Mouse (Mus musculus) ES-E14 (cell line): ENCODE data around the gene Porcn. TPM values are rescaled to one million over a fixed set of nuclear protein-coding genes. Genes with fewer than 3 reads are reported as not detected.

ENCODE experiments used
- DNase-seq: peaks from one replicate; pipeline ENCODE4 v3.0.0-alpha.2; 2013; ENCODE audit warnings: low read depth, low spot score
- H3K27ac ChIP-seq: 2 replicates; pipeline ENCODE4 v1.5.1; 2012; ENCODE audit warnings: low read depth, mild to moderate bottlenecking, low read length, moderate library complexity, mixed read lengths; ENCODE audit not compliant: poor library complexity, insufficient read depth, severe bottlenecking
- H3K36me3 ChIP-seq: 2 replicates; pipeline ENCODE4 v1.6.1; 2012; ENCODE audit warnings: mild to moderate bottlenecking, low read length, moderate library complexity, mixed read lengths; ENCODE audit not compliant: control insufficient read depth, poor library complexity, insufficient read depth, severe bottlenecking
- H3K4me1 ChIP-seq, 2 experiments: fragments of 150-350 bp in 1 of 2; sonication (generic) in 1 of 2; 2 replicates each; pipeline ENCODE4 v1.6.1; 2012; ENCODE audit warnings: low read length in 2 of 2, mild to moderate bottlenecking in 1 of 2, mixed read lengths in 1 of 2; ENCODE audit not compliant: control insufficient read depth in 2 of 2, insufficient read depth in 2 of 2, poor library complexity in 1 of 2
- H3K4me3 ChIP-seq, 2 experiments: fragments of 150-350 bp in 1 of 2; sonication (generic) in 1 of 2; 2 replicates each; pipeline ENCODE4 v1.5.1; 2012; ENCODE audit warnings: low read length in 2 of 2, low read depth in 1 of 2, mild to moderate bottlenecking in 1 of 2, mixed read lengths in 1 of 2; ENCODE audit not compliant: insufficient read depth in 1 of 2, poor library complexity in 1 of 2, severe bottlenecking in 1 of 2
- H3K9ac ChIP-seq: 2 replicates; pipeline ENCODE4 v1.6.1; 2012; ENCODE audit warnings: low read depth, mild to moderate bottlenecking, low read length, mixed read lengths; ENCODE audit not compliant: poor library complexity, insufficient read depth, severe bottlenecking
- H3K9me3 ChIP-seq: fragments of 150-350 bp; sonication (generic); 2 replicates; pipeline ENCODE4 v1.6.1; 2012; ENCODE audit warnings: low read depth, mild to moderate bottlenecking, low read length; ENCODE audit not compliant: control insufficient read depth, insufficient read depth
- CHD2 ChIP-seq: IDR thresholded peaks from 2 replicates; pipeline ENCODE4 v1.6.1; 2014; ENCODE audit warnings: mild to moderate bottlenecking, low read depth, low read length, inconsistent platforms
- HCFC1 ChIP-seq: IDR thresholded peaks from 2 replicates; pipeline ENCODE4 v1.6.1; 2012; ENCODE audit warnings: low read length, inconsistent platforms, borderline replicate concordance; ENCODE audit not compliant: insufficient read depth
- MAFK ChIP-seq: IDR thresholded peaks from 2 replicates; pipeline ENCODE4 v1.6.1; 2014; ENCODE audit warnings: mild to moderate bottlenecking, low read depth, low read length, inconsistent platforms; ENCODE audit not compliant: insufficient read depth
- ZC3H11A ChIP-seq: IDR thresholded peaks from 2 replicates; pipeline ENCODE4 v1.6.1; 2012; ENCODE audit warnings: low read depth, mild to moderate bottlenecking, inconsistent platforms, low read length, borderline replicate concordance
- ZNF384 ChIP-seq: IDR thresholded peaks from 2 replicates; pipeline ENCODE4 v1.6.1; 2012; ENCODE audit warnings: low read depth, low read length, inconsistent platforms
- in situ Hi-C, 2 experiments: fragments of 600-800 bp; cut with MboI; formaldehyde crosslinking; loops; one replicate each; pipeline ENCODE4 v1.15.1; 2025; ENCODE audit warnings: low sequenced_read_pairs in 2 of 2, inconsistent platforms in 1 of 2; ENCODE audit not compliant: unreplicated experiment in 2 of 2
- total RNA-seq: library from RNA; depleted of rRNA; stranded (reverse); fragments of 300-350 nt; gene quantifications from 2 replicates; pipeline ENCODE4 v1.2.3, GENCODE M21; 2012

Gene Porcn
- total RNA-seq, 1 experiment, result 59.0 TPM

DNA sequence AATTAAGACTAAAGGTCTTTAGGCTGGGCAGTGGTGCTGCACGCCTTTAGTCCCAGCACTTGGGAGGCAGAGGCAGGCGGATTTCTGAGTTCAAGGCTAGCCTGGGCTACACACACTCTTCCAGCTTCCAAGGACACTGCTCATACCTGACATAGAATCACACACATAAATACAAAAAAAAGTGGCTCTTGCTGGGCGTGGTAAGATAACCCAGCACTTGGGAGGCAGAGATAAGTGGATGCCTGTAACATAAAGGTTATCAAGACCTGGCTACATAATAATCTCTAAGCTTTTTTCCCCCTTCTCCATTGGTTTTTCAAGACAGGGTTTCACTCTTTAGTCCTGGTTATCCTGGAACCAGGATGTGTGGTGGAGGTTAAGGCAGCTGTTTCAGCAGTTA is 27.3 kb upstream of the Porcn start:
- H3K4me1 ChIP-seq, result no peaks in the 10 kb centered on the region
- H3K4me3 ChIP-seq, result no peak overlapping the region
- TF ChIP-seq ZNF384, result no peak
- no peak for TF ChIP-seq CHD2
- no peak for TF ChIP-seq ZC3H11A
- TF ChIP-seq MAFK, result no peak
- no peak for TF ChIP-seq HCFC1
- no peaks in the 10 kb centered on the region for H3K36me3 ChIP-seq
- H3K9ac ChIP-seq, result no peak overlapping the region
- no peak for DNase-seq
- H3K9me3 ChIP-seq, result no peaks in the 10 kb centered on the region
- no peak overlapping the region for H3K27ac ChIP-seq
- in situ Hi-C loops, result no loop called here

DNA sequence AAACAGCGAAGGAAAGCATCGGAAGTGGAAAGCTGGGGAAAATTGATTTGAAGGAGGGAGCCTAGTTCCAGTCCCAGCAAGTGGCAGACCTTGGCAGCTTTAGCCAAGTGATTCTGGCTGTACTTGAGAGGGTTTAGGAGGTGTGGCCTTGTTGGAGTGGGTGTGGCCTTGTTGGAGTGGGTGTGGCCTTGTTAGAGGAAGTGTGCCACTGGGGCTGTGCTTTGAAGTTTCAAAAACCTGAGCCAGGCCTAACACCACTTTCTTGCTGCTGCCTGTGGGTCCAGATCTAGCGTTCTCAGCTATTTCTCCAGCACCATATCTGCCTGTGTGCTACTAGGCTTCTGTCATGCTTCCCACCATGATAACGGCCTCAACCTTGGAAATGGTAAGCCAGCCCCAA is 23.9 kb upstream of the Porcn start:
- Histone ChIP-seq H3K9me3 (no peaks in the 10 kb centered on the region), H3K4me3 (peak overlapping the region in 1 of 2 experiments; percentile 51; a peak in 3 of 4 replicates), H3K27ac (no peak overlapping the region), H3K36me3 (no peaks in the 10 kb centered on the region), H3K4me1 (no peaks in the 10 kb centered on the region), H3K9ac (no peak overlapping the region)
- in situ Hi-C loops, result no loop called here
- no peak for TF ChIP-seq ZNF384
- no peak for DNase-seq

DNA sequence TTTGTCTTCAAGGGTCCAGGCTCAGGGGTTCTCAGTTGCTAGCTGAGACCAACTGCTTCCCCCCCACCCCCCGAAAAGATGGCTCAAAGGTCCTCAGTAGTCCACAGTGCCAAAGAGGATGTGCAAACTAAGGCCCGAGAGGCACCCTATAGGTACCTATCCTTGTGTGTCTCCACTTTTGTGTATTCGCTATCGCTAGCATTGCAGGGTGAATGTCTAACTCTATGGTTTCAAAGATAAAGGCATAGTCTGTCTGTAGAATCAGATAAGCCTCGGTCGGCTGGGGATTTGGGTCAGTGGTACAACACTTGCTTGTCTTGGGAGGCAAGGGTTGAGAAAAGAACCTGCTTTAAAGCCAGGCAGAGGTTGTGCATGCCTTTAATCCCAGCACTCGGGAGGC is 17.1 kb upstream of the Porcn start:
- Histone ChIP-seq H3K4me3 (no peak overlapping the region), H3K36me3 (no peaks in the 10 kb centered on the region), H3K4me1 (peaks cover 0 to 6% of the 10 kb centered on the region in 2 experiments; a peak in 1 of 4 replicates), H3K27ac (peak overlapping the region; percentile 20; the same call in 1 of the 2 replicates), H3K9ac (no peak overlapping the region), H3K9me3 (no peaks in the 10 kb centered on the region)
- no peak for DNase-seq
- TF ChIP-seq HCFC1 (no peak), CHD2 (no peak), ZNF384 (no peak), ZC3H11A (no peak), MAFK (no peak)
- in situ Hi-C loops, result no loop called here

DNA sequence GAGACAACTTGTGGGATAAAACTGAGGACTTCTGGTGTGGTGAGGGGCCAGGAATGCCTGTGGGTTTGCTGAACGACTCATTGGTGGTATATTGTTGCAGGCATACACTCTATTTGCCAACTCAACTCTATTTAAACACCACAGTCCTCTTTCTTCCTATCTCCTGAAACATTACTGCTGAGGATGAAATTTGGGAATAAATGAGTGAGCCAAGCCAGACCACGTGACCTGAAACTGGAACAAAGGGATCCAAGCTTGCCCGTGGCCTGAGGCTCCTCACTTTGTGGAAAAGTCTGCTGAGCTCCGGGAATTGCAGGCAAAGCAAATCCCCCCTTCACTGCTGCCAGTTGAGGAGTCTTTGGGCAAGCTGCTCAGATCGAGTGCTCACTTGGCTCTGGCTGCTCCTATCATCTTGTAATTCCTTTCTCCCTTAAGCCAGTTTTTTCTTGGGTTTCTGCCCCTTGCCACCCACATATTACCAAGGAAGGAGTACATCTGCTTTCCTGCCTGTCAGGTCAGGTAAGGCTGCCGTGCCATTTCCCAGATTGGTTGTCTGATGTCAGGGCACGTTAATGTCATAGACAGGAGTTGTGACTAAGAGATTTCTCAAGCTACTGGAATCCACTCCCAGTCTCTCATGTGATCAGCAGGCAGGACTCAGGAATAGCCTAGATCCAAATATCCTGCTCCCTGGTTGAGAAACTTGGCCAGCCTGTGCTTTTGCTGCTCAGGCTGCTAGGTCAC is 16.5 kb upstream of the Porcn start:
- H3K4me3 ChIP-seq, result no peak overlapping the region

DNA sequence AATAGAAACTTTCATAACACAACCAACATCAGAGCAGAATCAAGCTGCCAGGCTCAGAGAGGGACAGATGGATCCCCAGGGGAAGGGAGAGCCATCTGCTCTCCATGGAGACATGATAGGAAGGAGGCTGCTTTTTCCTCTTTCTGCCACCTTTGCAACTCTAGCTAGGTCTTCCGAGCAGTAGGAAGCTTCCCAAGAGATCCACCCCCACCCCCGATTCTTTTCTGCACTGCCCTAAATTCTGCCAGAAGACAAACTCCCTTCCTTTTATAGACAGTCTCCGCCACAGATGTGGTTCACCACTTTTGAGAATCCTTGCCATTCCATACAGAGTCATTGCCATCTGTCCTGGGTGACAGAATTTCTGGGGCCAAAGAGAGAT is 16.0 kb upstream of the Porcn start:
- Histone ChIP-seq H3K9ac (no peak overlapping the region), H3K9me3 (no peaks in the 10 kb centered on the region), H3K4me3 (no peak overlapping the region), H3K36me3 (no peaks in the 10 kb centered on the region), H3K4me1 (peaks cover 0 to 6% of the 10 kb centered on the region in 2 experiments; a peak in 1 of 4 replicates), H3K27ac (no peak overlapping the region)
- TF ChIP-seq ZC3H11A (no peak), CHD2 (no peak), ZNF384 (no peak), MAFK (no peak), HCFC1 (no peak)
- DNase-seq, result no peak
- in situ Hi-C loops, result no loop called here

More for the DNA sequence above, 16.5 kb upstream of the Porcn start:
- Histone ChIP-seq H3K36me3 (no peaks in the 10 kb centered on the region), H3K9me3 (no peaks in the 10 kb centered on the region), H3K4me1 (peaks cover 0 to 6% of the 10 kb centered on the region in 2 experiments; a peak in 1 of 4 replicates), H3K9ac (no peak overlapping the region), H3K27ac (peak overlapping the region; percentile 20; the same call in 1 of the 2 replicates)
- TF ChIP-seq MAFK (no peak), HCFC1 (no peak), ZC3H11A (no peak), ZNF384 (no peak), CHD2 (no peak)
- in situ Hi-C loops, result no loop called here
- DNase-seq, result no peak
